Mouse (Mus musculus) neural tube, embryonic 11.5 days (tissue): ENCODE measurements around the gene Taok3. TPM values are rescaled to one million over a fixed set of nuclear protein-coding genes. Genes with fewer than 3 reads are reported as not detected.

ENCODE experiments used
- ATAC-seq: fragments of 200-750 bp; cut with Nextera tagmentation; 2 replicates; pipeline ENCODE4 v1.8.0; 2017; ENCODE audit warnings: moderate number of reproducible peaks, mild to moderate bottlenecking, moderate TSS enrichment, moderate library complexity; ENCODE audit not compliant: insufficient read depth, low FRiP score, low TSS enrichment
- DNase-seq: peaks from one replicate; pipeline ENCODE4 v3.0.0-alpha.2; 2015; ENCODE audit warnings: low spot score
- H3K27ac ChIP-seq: fragments of 300-500 bp; sonication (generic); 2 replicates; pipeline ENCODE4 v1.5.1; 2014; ENCODE audit warnings: low read depth, mild to moderate bottlenecking, low read length
- H3K27me3 ChIP-seq: fragments of 300-500 bp; sonication (generic); 2 replicates; pipeline ENCODE4 v1.6.1; 2014; ENCODE audit warnings: mild to moderate bottlenecking, low read length, mixed read lengths; ENCODE audit not compliant: control insufficient read depth, insufficient read depth
- H3K36me3 ChIP-seq: fragments of 300-500 bp; sonication (generic); 2 replicates; pipeline ENCODE4 v1.6.1; 2014; ENCODE audit warnings: mild to moderate bottlenecking, low read length, moderate library complexity, mixed read lengths; ENCODE audit not compliant: control insufficient read depth, insufficient read depth
- H3K4me1 ChIP-seq: fragments of 300-500 bp; sonication (generic); 2 replicates; pipeline ENCODE4 v1.6.1; 2014; ENCODE audit warnings: low read length, mixed read lengths; ENCODE audit not compliant: control insufficient read depth, insufficient read depth
- H3K4me2 ChIP-seq: fragments of 300-500 bp; sonication (generic); 2 replicates; pipeline ENCODE4 v1.6.1; 2014; ENCODE audit warnings: low read depth, mild to moderate bottlenecking, moderate library complexity
- H3K4me3 ChIP-seq: fragments of 300-500 bp; sonication (generic); 2 replicates; pipeline ENCODE4 v1.5.1; 2014; ENCODE audit warnings: low read depth, low read length
- H3K9ac ChIP-seq: fragments of 300-500 bp; sonication (generic); 2 replicates; pipeline ENCODE4 v1.6.1; 2014; ENCODE audit warnings: mild to moderate bottlenecking, low read length
- H3K9me3 ChIP-seq: fragments of 300-500 bp; sonication (generic); 2 replicates; pipeline ENCODE4 v1.6.1; 2016; ENCODE audit warnings: low read length; ENCODE audit not compliant: control insufficient read depth
- WGBS: fragments of 180-500 bp; shearing (Covaris S2); extraction: QIAGEN DNeasy Blood & Tissue Kit; methylation state at CpG from one replicate; pipeline ENCODE4 v1.1.7; 2014; 5-methylcytosine and 5-hydroxymethylcytosine counted together
- polyA plus RNA-seq: library from polyadenylated mRNA; unstranded; fragments of >200 nt; fragmentation: Nextera tagmentation; extraction: Ambion mirVana; gene quantifications from 2 replicates; pipeline ENCODE4 v1.2.1, GENCODE M21; 2014

Taok3 gene
- polyA plus RNA-seq, 1 experiment from 2014 or later: 20.3 TPM

DNA sequence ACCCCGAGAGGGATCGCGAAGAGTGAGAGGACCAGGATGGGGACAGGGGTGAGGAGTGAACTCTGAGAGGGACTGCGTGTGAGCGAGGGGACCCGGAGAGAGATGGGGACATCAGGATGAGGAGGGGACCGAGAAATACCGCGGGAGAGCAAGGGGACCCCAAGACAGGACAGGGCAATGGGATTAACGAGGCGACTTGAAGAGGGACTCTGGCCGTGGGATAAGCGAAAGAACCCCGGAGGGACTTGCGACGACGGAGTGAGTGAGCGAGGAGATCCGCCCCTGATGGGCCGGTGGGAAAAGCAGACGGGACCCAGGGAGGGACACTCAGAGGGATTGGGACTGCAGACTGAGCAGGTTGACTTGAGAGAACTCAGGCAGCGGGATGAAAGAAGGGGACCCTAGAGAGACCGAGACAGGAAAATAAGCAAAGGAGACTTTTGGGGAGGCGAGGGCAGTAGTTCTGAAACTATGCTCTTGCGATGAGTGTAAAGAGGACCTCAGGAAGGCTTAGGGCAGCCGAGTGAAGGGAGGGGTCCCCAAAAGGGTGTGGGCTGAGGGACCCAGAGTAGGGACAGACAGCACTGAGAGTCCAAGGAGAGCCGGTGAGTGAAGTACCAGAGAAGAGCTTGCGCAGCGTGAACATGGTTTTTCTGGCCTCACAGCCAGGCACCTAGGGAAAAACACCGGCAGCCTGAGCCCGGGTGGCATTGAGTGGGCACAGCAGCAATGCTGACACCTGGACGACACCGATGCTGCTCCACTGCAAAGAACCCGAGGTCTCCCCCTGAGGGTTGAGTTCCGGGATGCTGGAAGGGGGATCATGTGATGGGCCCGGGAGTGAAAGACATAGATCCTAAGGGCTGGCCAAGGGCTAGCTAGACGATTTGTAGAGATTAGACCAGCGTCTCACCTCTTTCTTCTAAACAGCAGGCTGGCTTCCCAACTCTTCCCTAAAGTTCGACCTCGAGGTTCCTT lies 849 bp downstream of the Taok3 start:
- H3K9ac ChIP-seq: peak overlapping the region; percentile 55
- no peaks in the 10 kb centered on the region for H3K9me3 ChIP-seq
- no peak overlapping the region for H3K27ac ChIP-seq
- H3K4me3 ChIP-seq: peak overlapping the region; percentile 71
- H3K27me3 ChIP-seq: peaks cover 3% of the 10 kb centered on the region; the same call in 1 of the 2 replicates
- under 1% methylated on average over 40 of the region's 40 CpGs for WGBS
- no peak; the same call in 1 of the 2 replicates for ATAC-seq
- H3K36me3 ChIP-seq: no peaks in the 10 kb centered on the region
- H3K4me2 ChIP-seq: peak overlapping the region; percentile 88
- DNase-seq: no peak
- peaks cover 7% of the 10 kb centered on the region for H3K4me1 ChIP-seq

DNA sequence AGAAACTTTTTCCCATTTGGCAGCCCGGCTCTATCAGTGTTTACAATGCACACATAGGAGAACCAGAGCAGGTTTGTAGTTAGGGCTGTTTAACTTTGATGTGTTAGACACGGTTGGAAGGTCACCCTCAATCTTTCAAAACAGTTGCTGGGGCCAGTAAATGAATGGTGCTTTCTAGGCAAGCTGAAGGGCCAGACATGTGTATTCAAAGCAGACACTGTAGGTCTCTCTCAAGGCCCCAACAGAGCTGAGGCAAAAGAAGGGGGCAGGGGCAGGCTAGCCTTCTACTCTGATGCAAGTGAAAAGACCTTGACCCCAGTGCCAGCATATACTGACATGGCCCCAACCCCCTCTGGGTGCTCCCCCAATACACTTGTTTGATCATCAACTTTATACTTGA lies 1.7 kb downstream of the Taok3 start:
- H3K27me3 ChIP-seq: peaks cover 3% of the 10 kb centered on the region; the same call in 1 of the 2 replicates
- ATAC-seq (no peak), DNase-seq (no peak)
- H3K4me1 ChIP-seq: peaks cover 7% of the 10 kb centered on the region
- WGBS: 3% methylated on average over 2 of the region's 2 CpGs
- no peak overlapping the region for H3K27ac ChIP-seq
- H3K9ac ChIP-seq: no peak overlapping the region
- no peaks in the 10 kb centered on the region for H3K9me3 ChIP-seq
- H3K4me2 ChIP-seq: no peak overlapping the region
- H3K36me3 ChIP-seq: no peaks in the 10 kb centered on the region
- no peak overlapping the region for H3K4me3 ChIP-seq

DNA sequence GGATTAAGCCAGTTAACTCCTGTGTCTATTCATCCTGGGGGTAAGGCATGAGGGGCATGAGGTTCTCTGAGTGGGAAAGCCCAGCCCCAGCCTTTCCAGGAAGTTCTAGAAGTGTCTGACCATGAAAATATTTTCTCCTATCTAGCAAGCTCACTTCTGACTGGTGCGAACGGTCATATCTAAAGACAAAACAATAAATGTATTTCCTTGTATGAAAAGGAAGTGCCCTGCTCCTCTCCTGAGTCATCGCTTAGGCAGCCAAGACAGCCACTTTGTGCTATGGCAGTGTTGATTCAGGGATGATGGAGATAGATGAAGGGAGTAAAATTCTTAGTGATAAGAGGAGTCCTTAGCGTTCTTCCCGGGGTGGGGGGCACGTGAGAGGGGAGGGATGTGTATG lies 3.2 kb downstream of the Taok3 start:
- ATAC-seq (no peak), DNase-seq (no peak)
- no peaks in the 10 kb centered on the region for H3K9me3 ChIP-seq
- H3K4me3 ChIP-seq: no peak overlapping the region
- 92% methylated on average over 6 of the region's 6 CpGs for WGBS
- H3K27me3 ChIP-seq: peaks cover 3% of the 10 kb centered on the region; the same call in 1 of the 2 replicates
- H3K27ac ChIP-seq: no peak overlapping the region
- H3K4me2 ChIP-seq: no peak overlapping the region
- no peak overlapping the region for H3K9ac ChIP-seq
- no peaks in the 10 kb centered on the region for H3K36me3 ChIP-seq
- H3K4me1 ChIP-seq: peaks cover 7% of the 10 kb centered on the region

DNA sequence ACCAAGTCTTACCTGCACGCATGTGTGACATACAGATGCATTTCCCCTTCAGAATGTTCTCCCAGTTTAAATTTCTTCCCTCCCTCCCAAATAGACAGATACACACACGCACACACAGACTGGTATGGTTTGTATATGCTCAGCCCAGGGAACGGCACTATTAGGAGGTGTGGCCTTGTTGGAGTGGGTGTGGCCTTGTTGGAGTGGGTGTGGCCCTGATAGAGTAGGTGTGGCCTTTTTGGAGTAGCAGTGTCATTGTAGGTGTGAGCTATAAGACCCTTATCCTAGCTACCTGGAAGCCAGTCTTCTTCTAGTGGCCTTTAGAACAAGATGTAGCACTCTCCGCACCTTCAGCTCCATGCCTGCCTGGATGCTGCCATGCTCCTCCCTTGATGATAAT lies 3.9 kb downstream of the Taok3 start:
- WGBS: 95% methylated on average over 4 of the region's 4 CpGs
- Histone ChIP-seq H3K9ac (no peak overlapping the region), H3K4me3 (no peak overlapping the region), H3K27me3 (peaks cover 3% of the 10 kb centered on the region; the same call in 1 of the 2 replicates), H3K36me3 (no peaks in the 10 kb centered on the region), H3K4me2 (no peak overlapping the region), H3K4me1 (peaks cover 7% of the 10 kb centered on the region), H3K9me3 (no peaks in the 10 kb centered on the region), H3K27ac (no peak overlapping the region)
- ATAC-seq: no peak
- DNase-seq: no peak

DNA sequence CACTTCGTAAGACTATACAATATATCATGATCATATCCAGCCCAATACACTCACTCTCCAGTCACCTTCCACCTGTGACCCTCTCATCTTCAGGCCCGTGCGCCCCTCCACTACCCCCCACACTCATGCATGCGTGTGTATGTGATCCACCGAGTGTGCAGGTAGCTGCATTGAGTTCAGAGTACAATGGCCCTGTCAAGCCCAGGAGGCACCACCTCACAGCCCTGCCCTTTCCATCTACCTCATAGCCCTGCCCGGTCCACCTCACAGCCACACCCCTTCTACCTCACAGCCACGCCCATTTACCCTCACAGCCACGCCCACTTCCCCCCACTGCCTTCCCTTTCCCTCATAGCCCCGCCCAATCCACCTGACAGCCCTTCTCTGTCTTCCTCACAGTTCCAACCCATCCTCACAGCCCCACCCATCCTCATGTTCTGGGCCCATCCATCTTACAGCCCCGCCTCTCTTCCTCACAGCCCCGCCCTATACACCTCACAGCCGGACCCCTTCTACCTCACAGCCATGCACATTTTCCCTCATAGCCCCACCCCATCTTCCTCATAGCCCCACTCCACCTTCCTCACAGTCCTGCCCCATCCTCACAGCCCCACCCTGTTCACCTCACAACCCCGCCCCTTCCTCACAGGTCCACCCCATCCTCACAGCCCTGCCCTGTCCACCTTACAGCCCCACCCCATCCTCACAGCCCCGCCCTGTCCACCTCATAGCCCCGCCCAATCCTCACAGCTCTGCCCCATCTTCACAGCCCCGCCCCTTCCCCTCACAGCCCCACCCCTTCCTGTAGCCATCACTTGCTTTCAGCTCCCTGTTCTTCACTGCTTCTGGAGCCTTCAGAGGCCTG lies 5.8 kb downstream of the Taok3 start:
- WGBS: 76% methylated on average over 16 of the region's 16 CpGs
- no peak overlapping the region for H3K4me2 ChIP-seq
- no peak overlapping the region for H3K4me3 ChIP-seq
- H3K9me3 ChIP-seq: no peaks in the 10 kb centered on the region
- ATAC-seq (no peak), DNase-seq (no peak)
- H3K4me1 ChIP-seq: peaks cover 4% of the 10 kb centered on the region
- no peak overlapping the region for H3K9ac ChIP-seq
- no peaks in the 10 kb centered on the region for H3K36me3 ChIP-seq
- peaks cover 3% of the 10 kb centered on the region; the same call in 1 of the 2 replicates for H3K27me3 ChIP-seq
- H3K27ac ChIP-seq: no peak overlapping the region

DNA sequence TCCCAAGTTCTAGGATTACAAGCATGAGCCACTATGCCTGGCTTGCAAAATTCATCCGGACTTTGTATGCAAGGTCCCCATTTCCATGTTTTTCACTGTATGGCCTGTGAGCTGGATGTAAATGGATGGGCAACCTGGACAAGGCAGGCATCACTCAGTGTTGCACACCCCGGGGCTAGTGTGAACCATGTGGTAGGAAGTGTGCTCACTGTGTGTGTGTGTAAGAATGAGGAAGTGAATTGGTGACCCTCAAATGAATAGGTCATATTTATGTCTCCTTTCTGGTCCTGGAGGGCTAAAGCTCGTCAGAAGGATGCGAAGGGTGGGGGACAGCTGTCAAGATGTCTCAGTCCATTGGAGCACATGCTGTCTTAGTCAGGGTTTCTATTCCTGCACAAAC lies 7.1 kb downstream of the Taok3 start:
- no peaks in the 10 kb centered on the region for H3K4me1 ChIP-seq
- WGBS: 87% methylated on average over 4 of the region's 4 CpGs
- ATAC-seq: no peak
- H3K4me3 ChIP-seq: no peak overlapping the region
- no peaks in the 10 kb centered on the region for H3K9me3 ChIP-seq
- H3K4me2 ChIP-seq: no peak overlapping the region
- no peaks in the 10 kb centered on the region for H3K36me3 ChIP-seq
- no peaks in the 10 kb centered on the region for H3K27me3 ChIP-seq
- no peak for DNase-seq
- H3K27ac ChIP-seq: no peak overlapping the region
- no peak overlapping the region for H3K9ac ChIP-seq

DNA sequence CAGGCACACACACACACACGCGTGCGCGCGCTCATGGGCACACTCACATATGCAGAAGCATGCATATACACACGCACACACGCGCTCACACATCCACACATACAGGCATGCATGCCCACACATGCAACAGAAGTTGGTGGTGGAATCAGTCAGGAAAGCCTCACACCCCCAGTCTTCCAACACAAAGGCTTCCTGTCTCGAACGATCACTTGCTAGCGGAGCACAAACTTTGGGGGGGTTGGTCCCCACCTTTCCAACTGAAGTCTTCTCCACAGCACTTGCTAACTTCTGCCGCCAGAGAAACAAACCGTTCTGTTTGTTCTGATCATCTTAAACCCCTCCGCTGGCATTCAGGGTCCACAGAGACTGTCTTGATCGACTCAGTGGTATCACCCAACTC lies 10.8 kb downstream of the Taok3 start:
- H3K27me3 ChIP-seq: no peaks in the 10 kb centered on the region
- no peak overlapping the region for H3K4me2 ChIP-seq
- no peaks in the 10 kb centered on the region for H3K36me3 ChIP-seq
- no peak overlapping the region for H3K27ac ChIP-seq
- peaks cover 3% of the 10 kb centered on the region for H3K4me1 ChIP-seq
- ATAC-seq (no peak), DNase-seq (no peak)
- no peak overlapping the region for H3K9ac ChIP-seq
- no peak overlapping the region for H3K4me3 ChIP-seq
- no peaks in the 10 kb centered on the region for H3K9me3 ChIP-seq
- WGBS: 94% methylated on average over 15 of the region's 15 CpGs

DNA sequence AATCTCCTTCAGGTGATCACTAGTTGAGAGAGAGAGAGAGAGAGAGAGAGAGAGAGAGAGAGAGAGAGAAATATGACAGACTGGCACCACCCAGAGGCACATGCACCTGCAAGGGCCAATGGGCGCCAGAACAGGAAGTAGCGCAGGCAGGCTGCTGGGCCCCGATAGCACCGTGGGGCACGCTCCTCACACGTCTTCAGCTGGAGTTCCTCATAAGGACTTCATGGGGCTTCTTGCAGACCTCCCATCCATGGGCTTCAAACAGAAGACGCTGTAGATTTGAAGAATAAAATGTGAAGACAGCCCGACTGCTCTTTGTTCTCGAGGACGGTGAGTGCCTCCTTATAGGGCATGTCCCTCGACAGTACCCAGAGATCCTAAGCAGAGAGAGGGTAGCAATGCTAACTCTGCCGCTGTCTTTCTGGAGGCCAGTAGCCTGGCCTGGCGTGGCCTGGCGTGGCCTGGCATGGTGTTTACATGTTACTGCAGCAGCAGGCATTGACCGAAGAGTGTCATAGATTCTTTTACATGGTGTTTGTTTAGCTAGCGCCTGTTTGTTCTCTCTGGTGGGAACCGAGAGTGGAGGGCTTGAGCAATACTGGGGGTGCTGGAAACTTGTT lies 13.6 kb downstream of the Taok3 start:
- ATAC-seq (no peak), DNase-seq (no peak)
- Histone ChIP-seq H3K27me3 (no peaks in the 10 kb centered on the region), H3K36me3 (no peaks in the 10 kb centered on the region), H3K4me1 (peaks cover 3% of the 10 kb centered on the region), H3K27ac (no peak overlapping the region), H3K4me2 (no peak overlapping the region), H3K9ac (no peak overlapping the region), H3K9me3 (no peaks in the 10 kb centered on the region), H3K4me3 (no peak overlapping the region)
- 85% methylated on average over 17 of the region's 17 CpGs for WGBS
